Mouse (Mus musculus): ENCODE results near the gene Arfip1.

The Arfip1 gene

GRCm38 (mm10) chr3:84447803-84448202, 134.6 kb downstream of the Arfip1 start:
- DNase-seq = no peak
